In the genomic region with DNA sequence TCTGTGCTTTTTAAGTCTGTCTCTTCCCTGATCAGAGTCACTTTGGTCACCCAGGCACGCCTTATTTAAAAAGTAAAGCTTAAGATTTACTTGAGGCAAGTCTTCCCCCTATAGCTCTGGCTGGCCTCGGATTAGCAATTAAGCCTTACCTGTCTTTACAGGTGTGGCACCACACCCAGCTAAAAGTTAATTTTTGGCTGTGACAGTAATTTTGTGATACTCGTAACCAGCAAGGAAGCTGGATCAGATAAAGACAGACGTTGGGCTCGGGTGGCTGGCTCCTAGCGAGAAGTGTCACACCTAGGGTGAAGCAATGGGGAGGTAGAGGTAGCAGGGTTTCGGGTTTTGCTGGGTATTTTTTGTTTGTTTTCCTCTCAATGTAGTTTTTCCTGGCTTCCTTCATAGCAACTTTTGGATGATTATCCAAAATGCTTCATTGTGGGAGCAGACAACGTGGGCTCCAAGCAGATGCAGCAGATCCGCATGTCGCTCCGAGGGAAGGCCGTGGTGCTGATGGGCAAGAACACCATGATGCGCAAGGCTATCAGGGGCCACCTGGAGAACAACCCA, we compare ENCODE assay signal across 7 mouse cellular contexts. TPM values are rescaled to one million over a fixed set of nuclear protein-coding genes. Genes with fewer than 3 reads are reported as not detected.
DNase-seq lines count a peak whose midpoint lies in the region; ATAC-seq and TF ChIP-seq lines count a peak whose summit lies in the region.

No protein-coding gene starts in this region.

- TF ChIP-seq POLR2A in spleen, adult 2 months (IDR thresholded peaks at IDR 0.05; ENCODE audit: low read depth, low read length), result no peak

- no peak overlapping the region for H3K27ac ChIP-seq in spleen, adult 2 months (ENCODE audit: insufficient read depth, low read length)
- no peak overlapping the region for H3K27ac ChIP-seq in forebrain, embryonic 14.5 days (ENCODE audit: low read depth, low read length)
- peak overlapping the region; percentile 90 for H3K27ac ChIP-seq in liver, embryonic 13.5 days

- H3K4me1 ChIP-seq in spleen, adult 2 months (ENCODE audit: control insufficient read depth, insufficient read depth, insufficient read length), result peaks cover 8% of the 10 kb centered on the region
- peaks cover 11% of the 10 kb centered on the region for H3K4me1 ChIP-seq in forebrain, embryonic 14.5 days (ENCODE audit: control insufficient read depth, insufficient read depth, low read length)
- H3K4me1 ChIP-seq in liver, embryonic 13.5 days (replicated peaks), result peaks cover 67% of the 10 kb centered on the region

- ATAC-seq in forebrain, embryonic 14.5 days, result no peak
- ATAC-seq in liver, embryonic 13.5 days (ENCODE audit: low read depth), result no peak

- H3K36me3 ChIP-seq in spleen, adult 2 months (ENCODE audit: control insufficient read depth, insufficient read depth, low read length), result peaks cover 14% of the 10 kb centered on the region
- H3K36me3 ChIP-seq in forebrain, embryonic 14.5 days (ENCODE audit: control insufficient read depth, insufficient read depth, low read length), result peaks cover 38% of the 10 kb centered on the region
- peaks cover 41% of the 10 kb centered on the region for H3K36me3 ChIP-seq in liver, embryonic 13.5 days

- peak overlapping the region; percentile 93; the same call in 1 of the 2 replicates for H3K4me3 ChIP-seq in spleen, adult 2 months (ENCODE audit: extremely low read depth, insufficient read depth, insufficient read length)
- peak overlapping the region; percentile 62 for H3K4me3 ChIP-seq in forebrain, embryonic 14.5 days (ENCODE audit: low read depth, low read length)
- peak overlapping the region; percentile 92 for H3K4me3 ChIP-seq in liver, embryonic 13.5 days (replicated peaks)

- H3K9ac ChIP-seq in forebrain, embryonic 14.5 days (ENCODE audit: low read length), result peak overlapping the region; percentile 85
- peak overlapping the region; percentile 99 for H3K9ac ChIP-seq in liver, embryonic 13.5 days

- no peak for DNase-seq in spleen, adult 2 months (ENCODE audit: low read depth in 1 of 2, low spot score in 2 of 2)
- DNase-seq in spleen, adult 18-20 months, result no peak
- no peak for DNase-seq in forebrain, embryonic 14.5 days (ENCODE audit: low spot score)
- DNase-seq in liver, embryonic 13.5 days, result peak; percentile 45
- DNase-seq in right cerebral cortex, postnatal 36 days (ENCODE audit: low spot score in 2 of 2), result no peak
- no peak for DNase-seq in left cerebral cortex, adult 9 months (ENCODE audit: low spot score in 2 of 2)
- no peak for DNase-seq in thymus, postnatal 14 days

- no peaks in the 10 kb centered on the region for H3K9me3 ChIP-seq in forebrain, embryonic 14.5 days (replicated peaks; ENCODE audit: control insufficient read depth, low read length)
- H3K9me3 ChIP-seq in liver, embryonic 13.5 days (replicated peaks), result no peaks in the 10 kb centered on the region

- TF ChIP-seq CTCF in spleen, adult 2 months (IDR thresholded peaks at IDR 0.05; ENCODE audit: extremely low read depth, insufficient read depth, insufficient read length, insufficient replicate concordance), result no peak

- peak overlapping the region; percentile 73 for H3K4me2 ChIP-seq in forebrain, embryonic 14.5 days (ENCODE audit: low read length)
- peak overlapping the region; percentile 93 for H3K4me2 ChIP-seq in liver, embryonic 13.5 days

- WGBS in spleen, adult 2 months, result 55% methylated on average over 13 of the region's 13 CpGs
- 40% methylated on average over 13 of the region's 13 CpGs for WGBS in forebrain, embryonic 14.5 days
- 15% methylated on average over 13 of the region's 13 CpGs for WGBS in liver, embryonic 13.5 days (ENCODE audit: insufficient replicate concordance)

- no peaks in the 10 kb centered on the region for H3K27me3 ChIP-seq in spleen, adult 2 months (ENCODE audit: control insufficient read depth, insufficient read depth, low read length)
- H3K27me3 ChIP-seq in forebrain, embryonic 14.5 days (replicated peaks; ENCODE audit: control insufficient read depth, insufficient read depth, low read length), result no peaks in the 10 kb centered on the region
- H3K27me3 ChIP-seq in liver, embryonic 13.5 days, result no peaks in the 10 kb centered on the region

RNA-seq across cellular contexts. Expression of a gene that starts 1.2 kb away (rescaled TPM):
- 2,439 and 2,476 TPM in 2 replicates for polyA plus RNA-seq in spleen, adult 2 months (2012; rRNA removed)
- polyA plus RNA-seq in forebrain, embryonic 14.5 days (2014; fragmentation: Nextera tagmentation; extraction: Ambion mirVana), result 1,112 and 1,434 TPM in 2 replicates
- polyA plus RNA-seq in liver, embryonic 13.5 days (2015; fragmentation: Nextera tagmentation; extraction: Ambion mirVana), result 1,664 and 1,673 TPM in 2 replicates

RNA-seq across cellular contexts. Expression of a gene that starts 4.6 kb away (rescaled TPM):
- 48.3 and 61.8 TPM in 2 replicates for polyA plus RNA-seq in spleen, adult 2 months (2012; rRNA removed)
- 29.2 and 41.2 TPM in 2 replicates for polyA plus RNA-seq in forebrain, embryonic 14.5 days (2014; fragmentation: Nextera tagmentation; extraction: Ambion mirVana)
- polyA plus RNA-seq in liver, embryonic 13.5 days (2015; fragmentation: Nextera tagmentation; extraction: Ambion mirVana), result 18.7 and 19.3 TPM in 2 replicates

RNA-seq across cellular contexts. Expression of a gene that starts 53.9 kb away (rescaled TPM):
- polyA plus RNA-seq in spleen, adult 2 months (2012; rRNA removed), result 63.8 and 76.1 TPM in 2 replicates
- polyA plus RNA-seq in forebrain, embryonic 14.5 days (2014; fragmentation: Nextera tagmentation; extraction: Ambion mirVana), result 7.5 and 9.8 TPM in 2 replicates
- polyA plus RNA-seq in liver, embryonic 13.5 days (2015; fragmentation: Nextera tagmentation; extraction: Ambion mirVana), result 11.1 and 14.5 TPM in 2 replicates
